Mouse (Mus musculus): ENCODE measurements at regions not wholly inside any gene's neighbourhood (a gene's known extent, or its start where the extent isn't known, plus 50 kb on each side); places are given as distances from the start of the nearest gene placed in this dataset.

GRCm38 (mm10) chr13:16642450-16642994 is 630.9 kb downstream of the Inhba start:
- Histone ChIP-seq H3K36me3 (ENCODE audit: control insufficient read depth, insufficient read depth, low read length) (no peaks in the 10 kb centered on the region), H3K4me2 (replicated peaks; ENCODE audit: low read depth, low read length) (no peak overlapping the region), H3K27me3 (ENCODE audit: control insufficient read depth, insufficient read depth, low read length) (no peaks in the 10 kb centered on the region), H3K9me3 (ENCODE audit: control insufficient read depth, low read length) (no peaks in the 10 kb centered on the region), H3K4me3 (ENCODE audit: low read depth, low read length) (no peak overlapping the region), H3K4me1 (replicated peaks; ENCODE audit: control insufficient read depth, insufficient read depth, low read length) (no peaks in the 10 kb centered on the region), H3K9ac (ENCODE audit: low read depth, low read length) (no peak overlapping the region), H3K27ac (ENCODE audit: low read depth, low read length) (no peak overlapping the region)
- WGBS, result 70% methylated on average over 6 of the region's 6 CpGs
- ATAC-seq (ENCODE audit: low FRiP score) (no peak), DNase-seq (ENCODE audit: low spot score) (no peak)

- no peaks in the 10 kb centered on the region for H3K36me3 ChIP-seq (ENCODE audit: control insufficient read depth, insufficient read depth, low read length)
- ATAC-seq (ENCODE audit: low FRiP score) (no peak), DNase-seq (ENCODE audit: low spot score) (no peak)
- H3K27me3 ChIP-seq (ENCODE audit: control insufficient read depth, insufficient read depth, low read length), result no peaks in the 10 kb centered on the region
- 54% methylated on average over 3 of the region's 3 CpGs for WGBS
- H3K4me3 ChIP-seq (ENCODE audit: low read depth, low read length), result no peak overlapping the region
- no peak overlapping the region for H3K9ac ChIP-seq (ENCODE audit: low read depth, low read length)
- no peak overlapping the region for H3K27ac ChIP-seq (ENCODE audit: low read depth, low read length)
- H3K4me2 ChIP-seq (replicated peaks; ENCODE audit: low read depth, low read length), result no peak overlapping the region
- no peaks in the 10 kb centered on the region for H3K4me1 ChIP-seq (replicated peaks; ENCODE audit: control insufficient read depth, insufficient read depth, low read length)
- no peaks in the 10 kb centered on the region for H3K9me3 ChIP-seq (ENCODE audit: control insufficient read depth, low read length)
Measured at GRCm38 (mm10) chr13:16645311-16645710, 633.7 kb downstream of the Inhba start.

DNA sequence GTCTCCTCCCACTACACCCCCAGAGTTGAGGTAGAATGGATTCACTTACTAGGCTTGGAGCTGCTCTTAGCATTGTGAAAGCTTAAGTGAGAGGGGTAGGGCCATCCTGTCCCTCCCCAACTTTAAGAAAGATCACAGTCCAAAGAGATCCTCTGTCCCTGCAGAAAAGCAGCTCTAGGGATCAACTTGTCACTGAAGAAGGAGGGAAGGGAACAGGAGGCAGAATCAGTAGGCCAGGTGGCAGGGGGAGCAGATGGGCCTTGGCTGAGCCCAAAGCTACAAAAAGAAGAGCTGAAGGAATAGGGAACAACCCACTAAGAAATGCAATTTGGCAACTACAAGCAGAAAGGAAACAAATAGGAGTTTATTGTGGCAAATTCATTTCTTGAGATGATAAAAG is 634.4 kb downstream of the Inhba start:
- H3K4me3 ChIP-seq (ENCODE audit: low read depth, low read length), result no peak overlapping the region
- DNase-seq (ENCODE audit: low spot score), result no peak
- no peaks in the 10 kb centered on the region for H3K4me1 ChIP-seq (replicated peaks; ENCODE audit: control insufficient read depth, insufficient read depth, low read length)
- no peaks in the 10 kb centered on the region for H3K27me3 ChIP-seq (ENCODE audit: control insufficient read depth, insufficient read depth, low read length)
- no peak overlapping the region for H3K9ac ChIP-seq (ENCODE audit: low read depth, low read length)
- H3K27ac ChIP-seq (ENCODE audit: low read depth, low read length), result no peak overlapping the region
- H3K36me3 ChIP-seq (ENCODE audit: control insufficient read depth, insufficient read depth, low read length), result no peaks in the 10 kb centered on the region
- no peaks in the 10 kb centered on the region for H3K9me3 ChIP-seq (ENCODE audit: control insufficient read depth, low read length)
- H3K4me2 ChIP-seq (replicated peaks; ENCODE audit: low read depth, low read length), result no peak overlapping the region
- no peak for ATAC-seq (ENCODE audit: low FRiP score)

DNA sequence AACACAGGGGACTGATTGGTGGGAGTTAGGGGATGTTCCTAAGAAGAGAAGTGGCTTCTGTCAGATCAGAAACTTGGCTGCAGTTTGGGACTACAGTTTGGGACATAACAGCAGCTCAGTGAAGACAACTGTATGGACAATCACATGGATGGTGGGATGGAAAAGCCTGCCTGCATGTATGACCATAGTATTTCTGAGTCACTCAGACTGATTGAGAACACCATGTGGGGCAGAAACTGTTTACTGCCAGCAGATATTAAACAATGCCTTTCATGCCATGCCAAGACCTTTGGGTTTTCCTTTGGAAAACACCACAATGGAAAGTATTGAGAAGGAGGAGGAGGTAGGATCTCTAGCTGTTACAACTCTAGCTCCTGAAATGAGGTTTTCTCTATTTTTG is 635.0 kb downstream of the Inhba start:
- no peak overlapping the region for H3K9ac ChIP-seq (ENCODE audit: low read depth, low read length)
- no peak overlapping the region for H3K27ac ChIP-seq (ENCODE audit: low read depth, low read length)
- H3K4me2 ChIP-seq (replicated peaks; ENCODE audit: low read depth, low read length), result no peak overlapping the region
- no peaks in the 10 kb centered on the region for H3K9me3 ChIP-seq (ENCODE audit: control insufficient read depth, low read length)
- no peak overlapping the region for H3K4me3 ChIP-seq (ENCODE audit: low read depth, low read length)
- H3K4me1 ChIP-seq (replicated peaks; ENCODE audit: control insufficient read depth, insufficient read depth, low read length), result no peaks in the 10 kb centered on the region
- no peak for DNase-seq (ENCODE audit: low spot score)
- no peaks in the 10 kb centered on the region for H3K36me3 ChIP-seq (ENCODE audit: control insufficient read depth, insufficient read depth, low read length)
- no peaks in the 10 kb centered on the region for H3K27me3 ChIP-seq (ENCODE audit: control insufficient read depth, insufficient read depth, low read length)
- ATAC-seq (ENCODE audit: low FRiP score), result no peak

GRCm38 (mm10) chr13:16656110-16656509 is 644.5 kb downstream of the Inhba start:
- WGBS, result 86% methylated on average over 4 of the region's 4 CpGs
- no peak overlapping the region for H3K27ac ChIP-seq (ENCODE audit: low read depth, low read length)
- DNase-seq (ENCODE audit: low spot score) (no peak), ATAC-seq (ENCODE audit: low FRiP score) (no peak)
- H3K4me2 ChIP-seq (replicated peaks; ENCODE audit: low read depth, low read length), result no peak overlapping the region
- H3K9me3 ChIP-seq (ENCODE audit: control insufficient read depth, low read length), result no peaks in the 10 kb centered on the region
- H3K4me3 ChIP-seq (ENCODE audit: low read depth, low read length), result no peak overlapping the region
- no peaks in the 10 kb centered on the region for H3K36me3 ChIP-seq (ENCODE audit: control insufficient read depth, insufficient read depth, low read length)
- no peak overlapping the region for H3K9ac ChIP-seq (ENCODE audit: low read depth, low read length)
- H3K4me1 ChIP-seq (replicated peaks; ENCODE audit: control insufficient read depth, insufficient read depth, low read length), result no peaks in the 10 kb centered on the region
- H3K27me3 ChIP-seq (ENCODE audit: control insufficient read depth, insufficient read depth, low read length), result no peaks in the 10 kb centered on the region

- no peak overlapping the region for H3K9ac ChIP-seq (ENCODE audit: low read depth, low read length)
- no peak overlapping the region for H3K4me3 ChIP-seq (ENCODE audit: low read depth, low read length)
- ATAC-seq (ENCODE audit: low FRiP score) (no peak), DNase-seq (ENCODE audit: low spot score) (no peak)
- H3K4me2 ChIP-seq (replicated peaks; ENCODE audit: low read depth, low read length), result no peak overlapping the region
- H3K4me1 ChIP-seq (replicated peaks; ENCODE audit: control insufficient read depth, insufficient read depth, low read length), result no peaks in the 10 kb centered on the region
- no peaks in the 10 kb centered on the region for H3K9me3 ChIP-seq (ENCODE audit: control insufficient read depth, low read length)
- no peaks in the 10 kb centered on the region for H3K27me3 ChIP-seq (ENCODE audit: control insufficient read depth, insufficient read depth, low read length)
- 87% methylated on average over 6 of the region's 6 CpGs for WGBS
- H3K36me3 ChIP-seq (ENCODE audit: control insufficient read depth, insufficient read depth, low read length), result no peaks in the 10 kb centered on the region
- no peak overlapping the region for H3K27ac ChIP-seq (ENCODE audit: low read depth, low read length)
Measured at GRCm38 (mm10) chr13:16659894-16660293, 648.2 kb downstream of the Inhba start.

DNA sequence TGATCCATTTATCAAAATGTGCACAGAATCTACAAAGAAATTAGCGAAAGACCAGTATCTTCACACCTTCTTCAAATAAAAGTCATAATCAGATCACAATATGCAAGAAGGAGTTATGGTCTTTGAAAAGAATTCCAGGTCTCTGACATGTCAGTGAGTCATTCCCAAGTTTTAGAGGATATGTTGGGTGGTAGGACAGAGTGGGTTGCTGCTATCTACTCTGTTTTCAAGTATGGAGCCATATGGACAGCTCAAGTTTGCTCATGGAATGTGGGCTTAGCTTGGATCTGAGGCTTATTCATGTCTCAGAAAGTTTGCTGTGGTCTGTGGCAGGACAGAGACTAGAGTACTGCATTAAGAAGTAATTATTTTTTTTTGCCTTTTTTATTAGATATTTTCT is 657.0 kb downstream of the Inhba start:
- 86% methylated on average over 1 of the region's 1 CpGs for WGBS

DNA sequence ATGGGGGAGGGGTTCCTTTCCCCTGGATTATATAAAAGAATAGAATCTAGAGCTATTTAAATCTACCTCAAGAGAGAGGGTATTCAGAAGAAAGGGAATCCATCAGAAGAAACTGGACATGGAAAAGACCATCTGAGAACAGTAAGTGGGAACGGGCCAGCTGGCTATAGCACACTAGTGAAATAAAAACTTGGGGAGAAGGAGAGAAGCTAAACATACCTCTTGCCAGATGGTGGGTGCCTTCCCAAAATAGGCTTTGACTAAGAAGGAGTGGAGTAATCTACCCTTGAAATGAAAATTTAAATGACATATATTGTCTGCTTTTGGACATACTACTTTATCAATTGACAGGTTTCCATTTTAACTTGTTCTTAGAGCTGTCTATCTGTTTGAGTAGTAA is 657.6 kb downstream of the Inhba start:
- ATAC-seq (ENCODE audit: low FRiP score), result no peak
- Histone ChIP-seq H3K4me1 (replicated peaks; ENCODE audit: control insufficient read depth, insufficient read depth, low read length) (no peaks in the 10 kb centered on the region), H3K4me3 (ENCODE audit: low read depth, low read length) (no peak overlapping the region), H3K9ac (ENCODE audit: low read depth, low read length) (no peak overlapping the region), H3K9me3 (ENCODE audit: control insufficient read depth, low read length) (no peaks in the 10 kb centered on the region), H3K27ac (ENCODE audit: low read depth, low read length) (no peak overlapping the region), H3K4me2 (replicated peaks; ENCODE audit: low read depth, low read length) (no peak overlapping the region), H3K36me3 (ENCODE audit: control insufficient read depth, insufficient read depth, low read length) (no peaks in the 10 kb centered on the region), H3K27me3 (ENCODE audit: control insufficient read depth, insufficient read depth, low read length) (no peaks in the 10 kb centered on the region)
- WGBS, result 89% methylated on average over 1 of the region's 1 CpGs
- no peak for DNase-seq (ENCODE audit: low spot score)

More for the DNA sequence above, 657.0 kb downstream of the Inhba start:
- Histone ChIP-seq H3K27ac (ENCODE audit: low read depth, low read length) (no peak overlapping the region), H3K36me3 (ENCODE audit: control insufficient read depth, insufficient read depth, low read length) (no peaks in the 10 kb centered on the region), H3K9ac (ENCODE audit: low read depth, low read length) (no peak overlapping the region), H3K4me1 (replicated peaks; ENCODE audit: control insufficient read depth, insufficient read depth, low read length) (no peaks in the 10 kb centered on the region), H3K4me3 (ENCODE audit: low read depth, low read length) (no peak overlapping the region), H3K9me3 (ENCODE audit: control insufficient read depth, low read length) (no peaks in the 10 kb centered on the region), H3K27me3 (ENCODE audit: control insufficient read depth, insufficient read depth, low read length) (no peaks in the 10 kb centered on the region), H3K4me2 (replicated peaks; ENCODE audit: low read depth, low read length) (no peak overlapping the region)
- ATAC-seq (ENCODE audit: low FRiP score), result no peak
- DNase-seq (ENCODE audit: low spot score), result no peak

- WGBS, result 82% methylated on average over 5 of the region's 5 CpGs
- Histone ChIP-seq H3K9ac (ENCODE audit: low read depth, low read length) (no peak overlapping the region), H3K4me3 (ENCODE audit: low read depth, low read length) (no peak overlapping the region), H3K27me3 (ENCODE audit: control insufficient read depth, insufficient read depth, low read length) (no peaks in the 10 kb centered on the region), H3K4me2 (replicated peaks; ENCODE audit: low read depth, low read length) (no peak overlapping the region), H3K36me3 (ENCODE audit: control insufficient read depth, insufficient read depth, low read length) (no peaks in the 10 kb centered on the region), H3K4me1 (replicated peaks; ENCODE audit: control insufficient read depth, insufficient read depth, low read length) (no peaks in the 10 kb centered on the region), H3K9me3 (ENCODE audit: control insufficient read depth, low read length) (no peaks in the 10 kb centered on the region), H3K27ac (ENCODE audit: low read depth, low read length) (no peak overlapping the region)
- ATAC-seq (ENCODE audit: low FRiP score), result no peak
- DNase-seq (ENCODE audit: low spot score), result no peak
Measured at GRCm38 (mm10) chr13:16670047-16670733, 658.5 kb downstream of the Inhba start.

Data from hindbrain, embryonic 11.5 days (tissue).